Mouse (Mus musculus) lung, postnatal 0 days (tissue): ENCODE measurements around the gene Samd10. TPM values are rescaled to one million over a fixed set of nuclear protein-coding genes. Genes with fewer than 3 reads are reported as not detected.

ENCODE experiments used
- ATAC-seq: fragments of 200-750 bp; cut with Nextera tagmentation; 2 replicates; pipeline ENCODE4 v1.8.0; 2017; ENCODE audit warnings: moderate library complexity
- DNase-seq: peaks from one replicate; pipeline ENCODE4 v3.0.0-alpha.2; 2016; ENCODE audit warnings: low spot score
- H3K27ac ChIP-seq: fragments of 300-500 bp; sonication (generic); 2 replicates; pipeline ENCODE4 v1.5.1; 2014; ENCODE audit warnings: antibody characterized with exemption, mild to moderate bottlenecking, low read length, mixed read lengths
- H3K27me3 ChIP-seq: fragments of 300-500 bp; sonication (generic); replicated peaks from 2 replicates; pipeline ENCODE4 v1.6.1; 2014; ENCODE audit warnings: low read length, mixed read lengths; ENCODE audit not compliant: insufficient read depth
- H3K36me3 ChIP-seq: fragments of 300-500 bp; sonication (generic); 2 replicates; pipeline ENCODE4 v1.6.1; 2014; ENCODE audit warnings: low read length, mixed read lengths; ENCODE audit not compliant: insufficient read depth
- H3K4me1 ChIP-seq: fragments of 300-500 bp; sonication (generic); 2 replicates; pipeline ENCODE4 v1.6.1; 2014; ENCODE audit warnings: antibody characterized with exemption, low read depth, low read length, mixed read lengths; ENCODE audit not compliant: insufficient read depth
- H3K4me2 ChIP-seq: fragments of 300-500 bp; sonication (generic); replicated peaks from 2 replicates; pipeline ENCODE4 v1.6.1; 2014; ENCODE audit warnings: low read depth, mild to moderate bottlenecking, low read length, moderate library complexity, mixed read lengths
- H3K4me3 ChIP-seq: fragments of 300-500 bp; sonication (generic); 2 replicates; pipeline ENCODE4 v1.5.1; 2014; ENCODE audit warnings: low read depth, low read length
- H3K9ac ChIP-seq: fragments of 300-500 bp; sonication (generic); replicated peaks from 2 replicates; pipeline ENCODE4 v1.6.1; 2014; ENCODE audit warnings: low read depth, mild to moderate bottlenecking
- H3K9me3 ChIP-seq: fragments of 300-500 bp; sonication (generic); 2 replicates; pipeline ENCODE4 v1.6.1; 2016; ENCODE audit warnings: low read length, mixed read lengths
- CTCF ChIP-seq: IDR thresholded peaks from 2 replicates; pipeline ENCODE4 v1.5.1; 2016; ENCODE audit warnings: antibody characterized with exemption, mild to moderate bottlenecking
- EP300 ChIP-seq: IDR thresholded peaks from 2 replicates; pipeline ENCODE4 v1.6.1; 2016; ENCODE audit warnings: antibody characterized with exemption, mild to moderate bottlenecking, control low read depth
- WGBS: fragments of 180-500 bp; shearing (Covaris S2); extraction: QIAGEN DNeasy Blood & Tissue Kit; methylation state at CpG from one replicate; pipeline ENCODE4 v1.1.7; 2014; 5-methylcytosine and 5-hydroxymethylcytosine counted together
- microRNA-seq: library from miRNA; unstranded; fragments of <30 nt; microRNA quantifications from one replicate; pipeline ENCODE4, GENCODE M21; 2016
- polyA plus RNA-seq: library from polyadenylated mRNA; unstranded; fragments of >200 nt; fragmentation: Nextera tagmentation; extraction: Ambion mirVana; gene quantifications from 2 replicates; pipeline ENCODE4 v1.2.1, GENCODE M21; 2015

Gene Samd10
- polyA plus RNA-seq, 1 experiment from 2014 or later, result 20.8 TPM

GRCm38 (mm10) chr2:181546142-181546541 lies 52.9 kb downstream of the Samd10 start:
- Histone ChIP-seq H3K9ac (no peak overlapping the region), H3K4me2 (no peak overlapping the region), H3K36me3 (peaks cover 31% of the 10 kb centered on the region; the same call in 1 of the 2 replicates), H3K4me3 (no peak overlapping the region), H3K27ac (no peak overlapping the region), H3K27me3 (no peaks in the 10 kb centered on the region), H3K9me3 (no peaks in the 10 kb centered on the region), H3K4me1 (no peaks in the 10 kb centered on the region)
- no peak for TF ChIP-seq CTCF
- TF ChIP-seq EP300, result no peak
- ATAC-seq (no peak), DNase-seq (no peak)
- 96% methylated on average over 7 of the region's 7 CpGs for WGBS

Small RNAs within 50 kb of the gene (microRNA-seq; reads per million reads assigned to microRNA genes)
- gene Mir7006, result not detected

Other genes with a start within 250 kb of the Samd10 start
- gene Zgpat, start 234.3 kb downstream of the Samd10 start, polyA plus RNA-seq, result 22.9 and 26.8 TPM in 2 replicates
- gene Arfrp1, start 233.8 kb downstream of the Samd10 start, polyA plus RNA-seq, result 46.5 and 46.6 TPM in 2 replicates
- gene Lime1, start 219.1 kb downstream of the Samd10 start, polyA plus RNA-seq, result 12.2 and 13.5 TPM in 2 replicates
- 11.2 and 14.8 TPM in 2 replicates for gene Zbtb46, start 139.8 kb downstream of the Samd10 start, polyA plus RNA-seq
- gene Abhd16b, start 106.0 kb downstream of the Samd10 start, polyA plus RNA-seq, result 0.21 and 0.25 TPM in 2 replicates
- 131 and 135 TPM in 2 replicates for gene Tpd52l2, start 102.1 kb downstream of the Samd10 start, polyA plus RNA-seq
- gene Dnajc5, start 78.7 kb downstream of the Samd10 start, polyA plus RNA-seq, result 57.2 and 59.5 TPM in 2 replicates
- 41.8 and 43.3 TPM in 2 replicates for gene Uckl1, start 14.3 kb downstream of the Samd10 start, polyA plus RNA-seq
- gene Prpf6, start 7.3 kb downstream of the Samd10 start, polyA plus RNA-seq, result 32.3 and 33.6 TPM in 2 replicates
- gene Zfp512b, start 6.4 kb downstream of the Samd10 start, polyA plus RNA-seq, result 21.8 and 24.4 TPM in 2 replicates
- not detected in 2 replicates for gene Gm29797, start 57.8 kb upstream of the Samd10 start, polyA plus RNA-seq
- gene Sox18, start 72.4 kb upstream of the Samd10 start, polyA plus RNA-seq, result 134 and 161 TPM in 2 replicates
- gene Tcea2, start 81.1 kb upstream of the Samd10 start, polyA plus RNA-seq, result 14.1 and 15.3 TPM in 2 replicates
- 32.7 and 33.3 TPM in 2 replicates for gene Rgs19, start 94.8 kb upstream of the Samd10 start, polyA plus RNA-seq
- gene Lkaaear1, start 99.2 kb upstream of the Samd10 start, polyA plus RNA-seq, result not detected in 2 replicates
- 0.20 TPM in 1 of 2 replicates, not detected in the other for gene Oprl1, start 115.8 kb upstream of the Samd10 start, polyA plus RNA-seq
- gene Myt1, start 164.1 kb upstream of the Samd10 start, polyA plus RNA-seq, result not detected in 2 replicates
- 37.3 and 43.6 TPM in 2 replicates for gene Pcmtd2, start 238.6 kb upstream of the Samd10 start, polyA plus RNA-seq